Mouse (Mus musculus): ENCODE measurements at regions not wholly inside any gene's neighbourhood (a gene's known extent, or its start where the extent isn't known, plus 50 kb on each side); places are given as distances from the start of the nearest gene placed in this dataset.

DNA sequence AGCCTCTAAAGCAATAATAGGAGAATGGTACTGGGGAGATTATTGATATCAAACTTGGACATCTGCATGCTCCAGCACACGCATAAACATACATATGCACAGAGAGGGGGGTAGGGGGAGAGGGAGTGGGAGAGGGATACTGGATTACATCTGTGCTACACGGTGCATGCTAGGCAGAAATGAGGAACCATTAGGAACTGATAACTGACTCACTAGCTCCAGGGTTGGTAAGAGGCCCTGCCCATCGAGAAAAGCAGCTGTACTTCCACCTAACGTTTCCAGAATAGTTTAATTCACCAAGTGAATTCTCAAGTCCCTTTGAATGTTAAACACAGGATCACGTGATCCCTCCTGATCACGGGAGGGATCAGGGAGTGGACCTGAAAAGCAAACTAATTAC is 825.1 kb downstream of the Diaph3 start:
- TF ChIP-seq CTCF (IDR thresholded peaks at IDR 0.05; ENCODE audit: borderline replicate concordance, insufficient read depth, low read length) (no peak), POLR2A (IDR thresholded peaks at IDR 0.05; ENCODE audit: low read depth, low read length) (no peak)

All from embryonic fibroblast, embryonic 13.5 days (primary cell).